Mouse (Mus musculus): Measurements from ENCODE around the gene Tdp1.
"Not testable (repeated sequence)": the region's sequence is repeated elsewhere in the genome, so short reads cannot be mapped to it uniquely, and the experiment has no call there.

The Tdp1 gene

GRCm38 (mm10) chr12:99958068-99959060 lies 74.0 kb downstream of the Tdp1 start:
- DNase-seq (ENCODE audit: low spot score) = no peak

GRCm38 (mm10) chr12:99959291-99959690 lies 75.0 kb downstream of the Tdp1 start:
- DNase-seq (ENCODE audit: low spot score) = no peak

- no peak for DNase-seq (ENCODE audit: low spot score)
Measured at GRCm38 (mm10) chr12:99959930-99960329, 75.6 kb downstream of the Tdp1 start.

- no peak for DNase-seq (ENCODE audit: low spot score)
Measured at GRCm38 (mm10) chr12:99960675-99961074, 76.4 kb downstream of the Tdp1 start.

- peak; percentile 39 for DNase-seq (ENCODE audit: low spot score)
Measured at GRCm38 (mm10) chr12:99964301-99965202, 80.2 kb downstream of the Tdp1 start, which contains the start of gene Kcnk13. Kcnk13 (plus strand) TSS chr12:99964499.

GRCm38 (mm10) chr12:99965203-99966115 lies 81.1 kb downstream of the Tdp1 start:
- DNase-seq (ENCODE audit: low spot score) = no peak

- no peak for DNase-seq (ENCODE audit: low spot score)
Measured at GRCm38 (mm10) chr12:99966116-99966770, 81.9 kb downstream of the Tdp1 start.

- no peak for DNase-seq (ENCODE audit: low spot score)
Measured at GRCm38 (mm10) chr12:99966881-99967363, 82.6 kb downstream of the Tdp1 start.

GRCm38 (mm10) chr12:99969906-99970305 lies 85.6 kb downstream of the Tdp1 start:
- no peak for DNase-seq (ENCODE audit: low spot score)

- not testable (repeated sequence) for DNase-seq (ENCODE audit: low spot score)
Measured at GRCm38 (mm10) chr12:99971205-99971894, 87.0 kb downstream of the Tdp1 start.

- DNase-seq (ENCODE audit: low spot score) = no peak
Measured at GRCm38 (mm10) chr12:99972825-99973224, 88.5 kb downstream of the Tdp1 start.

GRCm38 (mm10) chr12:99973659-99974058 lies 89.3 kb downstream of the Tdp1 start:
- DNase-seq (ENCODE audit: low spot score) = no peak

- no peak for DNase-seq (ENCODE audit: low spot score)
Measured at GRCm38 (mm10) chr12:99979541-99979940, 95.2 kb downstream of the Tdp1 start.

- DNase-seq (ENCODE audit: low spot score) = no peak
Measured at GRCm38 (mm10) chr12:99986797-99987196, 102.5 kb downstream of the Tdp1 start.

- no peak for DNase-seq (ENCODE audit: low spot score)
Measured at GRCm38 (mm10) chr12:99988144-99988543, 103.8 kb downstream of the Tdp1 start.

- DNase-seq (ENCODE audit: low spot score) = no peak
Measured at GRCm38 (mm10) chr12:99992362-99992862, 108.1 kb downstream of the Tdp1 start.

- DNase-seq (ENCODE audit: low spot score) = peak; percentile 42
Measured at GRCm38 (mm10) chr12:99993146-99993890, 109.0 kb downstream of the Tdp1 start.

- no peak for DNase-seq (ENCODE audit: low spot score)
Measured at GRCm38 (mm10) chr12:99995951-99996350, 111.6 kb downstream of the Tdp1 start.

- no peak for DNase-seq (ENCODE audit: low spot score)
Measured at GRCm38 (mm10) chr12:99999726-100000125, 115.4 kb downstream of the Tdp1 start.

Measured in ovary, adult 18-20 months (tissue).